21 mouse cellular contexts compared by ENCODE assay signal in the genomic region with DNA sequence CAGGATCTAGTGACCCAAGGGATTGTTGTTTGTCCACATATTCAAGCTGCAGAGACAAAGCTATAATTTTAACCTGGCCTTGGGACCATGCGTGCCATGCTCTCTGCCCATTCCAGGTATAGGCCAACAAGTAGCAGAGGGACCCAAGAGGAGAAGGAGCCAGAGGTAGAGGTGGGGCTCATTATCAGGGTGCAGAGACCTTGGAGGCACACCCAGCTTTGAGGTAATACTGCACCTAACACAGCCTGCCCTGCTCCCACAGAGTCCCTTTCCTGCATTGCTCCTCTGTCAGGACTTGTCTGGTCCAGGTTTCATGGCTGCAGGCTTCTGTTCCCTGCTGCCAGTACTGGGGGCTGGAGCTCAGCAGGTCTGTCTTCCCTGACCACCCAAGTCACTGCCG.
DNase-seq lines count a peak whose midpoint lies in the region; ATAC-seq and TF ChIP-seq lines count a peak whose summit lies in the region.
"Had no signal": no experiment of that assay in that cellular context is flagged by ENCODE, and none has a peak within 500 bp of the region (broad histone marks: within the 10 kb centered on the region; RNA-seq: fewer than 3 reads in every experiment).

No protein-coding gene starts in this region.

- no peak for TF ChIP-seq POLR2A in ES-Bruce4 (IDR thresholded peaks at IDR 0.05; ENCODE audit: insufficient read depth, low read length)

- H3K9ac ChIP-seq in intestine, embryonic 15.5 days = no peak overlapping the region
- no peak overlapping the region for H3K9ac ChIP-seq in intestine, postnatal 0 days (ENCODE audit: low read depth, low read length)
- H3K9ac ChIP-seq in liver, embryonic 13.5 days = peak overlapping the region; percentile 18; the same call in 1 of the 2 replicates
- no peak overlapping the region for H3K9ac ChIP-seq in liver, postnatal 0 days (replicated peaks)
- no peak overlapping the region for H3K9ac ChIP-seq in ES-Bruce4 (ENCODE audit: low read depth, poor library complexity, severe bottlenecking)
- H3K9ac ChIP-seq in liver, embryonic 15.5 days = peak overlapping the region; percentile 8; the same call in 1 of the 2 replicates
- no peak overlapping the region for H3K9ac ChIP-seq in neural tube, embryonic 15.5 days (replicated peaks)
- H3K9ac ChIP-seq: forebrain, embryonic 13.5 days; forebrain, postnatal 0 days; heart, embryonic 12.5 days; hindbrain, embryonic 14.5 days had no signal

- 65% methylated on average over 2 of the region's 2 CpGs for WGBS in intestine, embryonic 15.5 days
- WGBS in intestine, postnatal 0 days = 44% methylated on average over 2 of the region's 2 CpGs
- 80% methylated on average over 2 of the region's 2 CpGs for WGBS in liver, embryonic 13.5 days (ENCODE audit: insufficient replicate concordance)
- WGBS in liver, postnatal 0 days (ENCODE audit: insufficient replicate concordance) = 85% methylated on average over 2 of the region's 2 CpGs
- 69% methylated on average over 2 of the region's 2 CpGs for WGBS in liver, embryonic 15.5 days (ENCODE audit: insufficient replicate concordance)
- WGBS in neural tube, embryonic 15.5 days = 75% methylated on average over 2 of the region's 2 CpGs

- no peak for DNase-seq in liver, embryonic 13.5 days
- no peak for DNase-seq in liver, postnatal 0 days
- DNase-seq in layer of hippocampus, postnatal 36 days = no peak
- DNase-seq: adrenal gland, adult 2 months; adrenal gland, postnatal 36 days; cerebellum, adult 2 months; cerebellum, postnatal 10 days; forebrain, postnatal 0 days; gastrocnemius, adult 2 months; gastrocnemius, postnatal 25 days had no signal

- H3K9me3 ChIP-seq in intestine, embryonic 15.5 days = no peaks in the 10 kb centered on the region
- H3K9me3 ChIP-seq in intestine, postnatal 0 days (ENCODE audit: control insufficient read depth) = no peaks in the 10 kb centered on the region
- no peaks in the 10 kb centered on the region for H3K9me3 ChIP-seq in liver, embryonic 13.5 days (replicated peaks)
- no peaks in the 10 kb centered on the region for H3K9me3 ChIP-seq in liver, postnatal 0 days (ENCODE audit: low read length)
- no peaks in the 10 kb centered on the region for H3K9me3 ChIP-seq in ES-Bruce4 (replicated peaks; ENCODE audit: control insufficient read depth, insufficient read depth, low read length, poor library complexity, severe bottlenecking)
- no peaks in the 10 kb centered on the region for H3K9me3 ChIP-seq in liver, embryonic 15.5 days (replicated peaks)
- H3K9me3 ChIP-seq in neural tube, embryonic 15.5 days (replicated peaks) = no peaks in the 10 kb centered on the region
- H3K9me3 ChIP-seq: embryonic facial prominence, embryonic 10.5 days; forebrain, embryonic 13.5 days; heart, embryonic 12.5 days; hindbrain, embryonic 10.5 days had no signal

- no peak overlapping the region for H3K4me3 ChIP-seq in intestine, embryonic 15.5 days (replicated peaks)
- H3K4me3 ChIP-seq in intestine, postnatal 0 days (ENCODE audit: low read depth, low read length) = no peak overlapping the region
- no peak overlapping the region for H3K4me3 ChIP-seq in liver, embryonic 13.5 days (replicated peaks)
- H3K4me3 ChIP-seq in liver, postnatal 0 days (ENCODE audit: low read depth, low read length) = no peak overlapping the region
- no peak overlapping the region for H3K4me3 ChIP-seq in ES-Bruce4 (ENCODE audit: low read depth, low read length)
- no peak overlapping the region for H3K4me3 ChIP-seq in liver, embryonic 15.5 days (replicated peaks)
- H3K4me3 ChIP-seq in neural tube, embryonic 15.5 days (replicated peaks) = no peak overlapping the region
- H3K4me3 ChIP-seq: embryonic facial prominence, embryonic 10.5 days; erythroblast, embryonic 14.5 days; forebrain, embryonic 13.5 days; gastrocnemius, adult 2 months; heart, embryonic 12.5 days; hindbrain, embryonic 10.5 days had no signal

- H3K4me2 ChIP-seq in intestine, embryonic 15.5 days (replicated peaks) = no peak overlapping the region
- H3K4me2 ChIP-seq in intestine, postnatal 0 days (replicated peaks; ENCODE audit: low read depth) = no peak overlapping the region
- no peak overlapping the region for H3K4me2 ChIP-seq in liver, embryonic 13.5 days
- H3K4me2 ChIP-seq in liver, postnatal 0 days (ENCODE audit: low read depth, low read length) = no peak overlapping the region
- no peak overlapping the region; the same call in 1 of the 2 replicates for H3K4me2 ChIP-seq in liver, embryonic 15.5 days
- no peak overlapping the region for H3K4me2 ChIP-seq in neural tube, embryonic 15.5 days
- H3K4me2 ChIP-seq: forebrain, embryonic 13.5 days; heart, embryonic 12.5 days; hindbrain, embryonic 14.5 days had no signal

- TF ChIP-seq CTCF in intestine, postnatal 0 days (IDR thresholded peaks at IDR 0.05; ENCODE audit: low read depth) = no peak
- no peak for TF ChIP-seq CTCF in liver, postnatal 0 days (IDR thresholded peaks at IDR 0.05; ENCODE audit: low read depth)
- TF ChIP-seq CTCF in ES-Bruce4 (IDR thresholded peaks at IDR 0.05; ENCODE audit: low read depth, low read length) = no peak

- no peaks in the 10 kb centered on the region for H3K4me1 ChIP-seq in intestine, embryonic 15.5 days (replicated peaks)
- no peaks in the 10 kb centered on the region for H3K4me1 ChIP-seq in intestine, postnatal 0 days (replicated peaks; ENCODE audit: control insufficient read depth, insufficient read depth, low read length)
- H3K4me1 ChIP-seq in liver, embryonic 13.5 days (replicated peaks) = peaks cover 26% of the 10 kb centered on the region
- peaks cover 8% of the 10 kb centered on the region; the same call in 1 of the 2 replicates for H3K4me1 ChIP-seq in liver, postnatal 0 days (ENCODE audit: insufficient read depth)
- H3K4me1 ChIP-seq in ES-Bruce4 (ENCODE audit: control insufficient read depth, insufficient read depth, low read length) = peaks cover 16% of the 10 kb centered on the region
- peaks cover 25% of the 10 kb centered on the region for H3K4me1 ChIP-seq in liver, embryonic 15.5 days (replicated peaks)
- H3K4me1 ChIP-seq in neural tube, embryonic 15.5 days = no peaks in the 10 kb centered on the region
- H3K4me1 ChIP-seq: forebrain, embryonic 13.5 days had no signal

- H3K36me3 ChIP-seq in intestine, embryonic 15.5 days = no peaks in the 10 kb centered on the region
- no peaks in the 10 kb centered on the region for H3K36me3 ChIP-seq in intestine, postnatal 0 days (ENCODE audit: control insufficient read depth, insufficient read depth)
- H3K36me3 ChIP-seq in liver, embryonic 13.5 days = no peaks in the 10 kb centered on the region
- no peaks in the 10 kb centered on the region for H3K36me3 ChIP-seq in liver, postnatal 0 days (replicated peaks; ENCODE audit: insufficient read depth, low read length)
- no peaks in the 10 kb centered on the region for H3K36me3 ChIP-seq in ES-Bruce4 (ENCODE audit: control insufficient read depth, insufficient read depth, low read length, poor library complexity, severe bottlenecking)
- H3K36me3 ChIP-seq in liver, embryonic 15.5 days (replicated peaks) = no peaks in the 10 kb centered on the region
- no peaks in the 10 kb centered on the region for H3K36me3 ChIP-seq in neural tube, embryonic 15.5 days
- H3K36me3 ChIP-seq: embryonic facial prominence, embryonic 10.5 days; heart, embryonic 12.5 days; hindbrain, embryonic 10.5 days had no signal

- ATAC-seq in intestine, embryonic 15.5 days = 0 out of 2 replicates have a peak, but pooled peaks have one; percentile 47
- ATAC-seq in intestine, postnatal 0 days = no peak
- ATAC-seq in liver, embryonic 13.5 days (ENCODE audit: low read depth) = peak; percentile 68
- ATAC-seq in liver, postnatal 0 days = no peak
- ATAC-seq in liver, embryonic 15.5 days (ENCODE audit: insufficient read depth) = peak; percentile 51; the same call in 1 of the 2 replicates
- ATAC-seq in neural tube, embryonic 15.5 days (ENCODE audit: low FRiP score) = no peak
- ATAC-seq: forebrain, embryonic 13.5 days; forebrain, postnatal 0 days had no signal

- TF ChIP-seq EP300 in liver, postnatal 0 days (IDR thresholded peaks at IDR 0.05; ENCODE audit: low read depth) = no peak
- no peak for TF ChIP-seq EP300 in ES-Bruce4 (IDR thresholded peaks at IDR 0.05; ENCODE audit: insufficient read depth, low read depth, low read length)

- no peaks in the 10 kb centered on the region for H3K27me3 ChIP-seq in intestine, embryonic 15.5 days (replicated peaks)
- H3K27me3 ChIP-seq in intestine, postnatal 0 days (replicated peaks; ENCODE audit: control insufficient read depth, insufficient read depth, low read length) = no peaks in the 10 kb centered on the region
- H3K27me3 ChIP-seq in liver, embryonic 13.5 days = peaks cover 36% of the 10 kb centered on the region
- no peaks in the 10 kb centered on the region for H3K27me3 ChIP-seq in liver, postnatal 0 days (ENCODE audit: insufficient read depth, low read length)
- H3K27me3 ChIP-seq in ES-Bruce4 (ENCODE audit: control insufficient read depth, insufficient read depth, low read length, poor library complexity, severe bottlenecking) = no peaks in the 10 kb centered on the region
- peaks cover 51% of the 10 kb centered on the region for H3K27me3 ChIP-seq in liver, embryonic 15.5 days
- no peaks in the 10 kb centered on the region for H3K27me3 ChIP-seq in neural tube, embryonic 15.5 days (replicated peaks)
- H3K27me3 ChIP-seq: forebrain, embryonic 13.5 days; heart, embryonic 12.5 days had no signal

- H3K27ac ChIP-seq in intestine, embryonic 15.5 days = no peak overlapping the region
- no peak overlapping the region for H3K27ac ChIP-seq in intestine, postnatal 0 days (ENCODE audit: low read depth, low read length)
- no peak overlapping the region for H3K27ac ChIP-seq in liver, embryonic 13.5 days
- H3K27ac ChIP-seq in liver, postnatal 0 days (ENCODE audit: low read depth) = no peak overlapping the region
- 0 out of 2 replicates have a peak overlapping the region, but pooled peaks have one; percentile 3 for H3K27ac ChIP-seq in ES-Bruce4 (ENCODE audit: insufficient read depth, low read length)
- no peak overlapping the region for H3K27ac ChIP-seq in liver, embryonic 15.5 days (replicated peaks)
- no peak overlapping the region for H3K27ac ChIP-seq in neural tube, embryonic 15.5 days (replicated peaks)
- H3K27ac ChIP-seq: embryonic facial prominence, embryonic 10.5 days; forebrain, embryonic 13.5 days; gastrocnemius, adult 2 months; hindbrain, embryonic 10.5 days; hindbrain, embryonic 14.5 days had no signal

Comparison
In these comparisons a context has a peak if more than half of its experiments do, and no peak if none do; other contexts are left out.
1. ATAC-seq: peak in intestine, embryonic 15.5 days (single experiment), liver, embryonic 13.5 days (single experiment) and liver, embryonic 15.5 days (single experiment); none in intestine, postnatal 0 days (single experiment), liver, postnatal 0 days (single experiment) and neural tube, embryonic 15.5 days (single experiment).
2. H3K9ac ChIP-seq: peak in liver, embryonic 13.5 days (single experiment) and liver, embryonic 15.5 days (single experiment); none in intestine, embryonic 15.5 days (single experiment), intestine, postnatal 0 days (single experiment), liver, postnatal 0 days (single experiment), ES-Bruce4 (single experiment) and neural tube, embryonic 15.5 days (single experiment).